Mouse (Mus musculus) megakaryocyte, embryonic 14.5 days (primary cell): ENCODE measurements around the gene Ppp1r16b. TPM values are rescaled to one million over a fixed set of nuclear protein-coding genes. Genes with fewer than 3 reads are reported as not detected.

Source experiments
- H3K27me3 ChIP-seq: replicated peaks from 2 replicates; pipeline ENCODE3; 2012; ENCODE audit warnings: inconsistent platforms
- H3K36me3 ChIP-seq: replicated peaks from 2 replicates; pipeline ENCODE3; 2012; ENCODE audit warnings: low read length, inconsistent platforms, mixed read lengths
- H3K4me1 ChIP-seq: 2 replicates; pipeline ENCODE4 v1.6.1; 2012; ENCODE audit warnings: inconsistent platforms
- H3K4me3 ChIP-seq: replicated peaks from 2 replicates; pipeline ENCODE3; 2012; ENCODE audit warnings: moderate library complexity, mild to moderate bottlenecking, inconsistent platforms
- H3K9me3 ChIP-seq: 2 replicates; pipeline ENCODE4 v1.6.1; 2012; ENCODE audit warnings: inconsistent platforms
- FLI1 ChIP-seq: IDR thresholded peaks from 2 replicates; pipeline ENCODE4 v1.6.1; 2012; ENCODE audit warnings: low read length, inconsistent platforms, mixed read lengths
- GATA1 ChIP-seq: IDR thresholded peaks from 3 replicates; pipeline ENCODE4 v1.6.1; 2012; ENCODE audit warnings: mixed read lengths, low read length, inconsistent platforms, borderline replicate concordance
- polyA plus RNA-seq: library from polyadenylated mRNA; stranded (reverse); fragments of >175 nt; gene quantifications from 2 replicates; pipeline ENCODE4 v1.2.3, GENCODE M21; 2012; ENCODE audit warnings: low replicate concordance; ENCODE audit not compliant: insufficient read depth

Ppp1r16b gene
- polyA plus RNA-seq, 1 experiment = 3.6 TPM

GRCm38 (mm10) chr2:158799328-158799727 lies 134.1 kb downstream of the Ppp1r16b start:
- no peak overlapping the region for H3K4me3 ChIP-seq
- TF ChIP-seq GATA1 = no peak
- no peak for TF ChIP-seq FLI1
- H3K9me3 ChIP-seq = 0 out of 2 replicates have a peak, but pooled peaks cover 4% of the 10 kb centered on the region
- peaks cover 25% of the 10 kb centered on the region for H3K4me1 ChIP-seq
- H3K27me3 ChIP-seq = no peaks in the 10 kb centered on the region
- peaks cover 52% of the 10 kb centered on the region for H3K36me3 ChIP-seq

- no peak for TF ChIP-seq GATA1
- no peak for TF ChIP-seq FLI1
- Histone ChIP-seq H3K4me1 (peaks cover 18% of the 10 kb centered on the region), H3K36me3 (peaks cover 64% of the 10 kb centered on the region), H3K27me3 (no peaks in the 10 kb centered on the region), H3K9me3 (0 out of 2 replicates have a peak, but pooled peaks cover 4% of the 10 kb centered on the region), H3K4me3 (no peak overlapping the region)
Measured at GRCm38 (mm10) chr2:158800788-158801187, 135.6 kb downstream of the Ppp1r16b start.

DNA sequence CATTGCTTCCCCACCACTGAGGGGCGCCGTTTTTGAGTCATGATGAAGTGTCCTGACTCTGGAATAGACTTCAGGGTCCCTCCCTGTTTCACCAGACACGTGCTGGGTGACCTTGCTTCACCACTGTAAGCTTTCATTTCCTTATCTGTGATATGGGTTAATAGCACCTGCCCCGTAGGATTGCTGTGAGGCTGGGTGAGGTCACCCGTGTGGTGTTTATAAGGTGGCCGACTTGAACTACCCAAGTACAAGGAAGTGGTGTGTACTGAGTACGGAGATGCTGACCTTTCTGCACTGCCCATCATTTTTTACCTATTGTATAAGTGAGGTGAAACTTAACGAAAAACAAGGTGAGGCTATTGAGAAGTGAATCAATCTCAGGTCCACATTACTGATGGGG lies 138.4 kb downstream of the Ppp1r16b start:
- Histone ChIP-seq H3K36me3 (peaks cover 84% of the 10 kb centered on the region), H3K4me1 (peaks cover 7% of the 10 kb centered on the region), H3K27me3 (no peaks in the 10 kb centered on the region), H3K9me3 (0 out of 2 replicates have a peak, but pooled peaks cover 4% of the 10 kb centered on the region), H3K4me3 (no peak overlapping the region)
- TF ChIP-seq FLI1 (no peak), GATA1 (no peak)

- H3K27me3 ChIP-seq = no peaks in the 10 kb centered on the region
- peaks cover 12% of the 10 kb centered on the region for H3K4me1 ChIP-seq
- H3K36me3 ChIP-seq = peaks cover 83% of the 10 kb centered on the region
- H3K9me3 ChIP-seq = no peaks in the 10 kb centered on the region
- H3K4me3 ChIP-seq = no peak overlapping the region
- no peak for TF ChIP-seq GATA1
- no peak for TF ChIP-seq FLI1
Measured at GRCm38 (mm10) chr2:158815686-158816085, 150.5 kb downstream of the Ppp1r16b start.

Other genes starting within 250 kb of the Ppp1r16b start
- 0.37 TPM in 1 of 2 replicates, not detected in the other for gene Adig, start 162.8 kb upstream of the Ppp1r16b start, polyA plus RNA-seq
- gene Arhgap40, start 152.6 kb upstream of the Ppp1r16b start, polyA plus RNA-seq = not detected in 2 replicates
- gene Slc32a1, start 54.6 kb upstream of the Ppp1r16b start, polyA plus RNA-seq = 1.6 and 1.9 TPM in 2 replicates
- gene Actr5, start 40.5 kb upstream of the Ppp1r16b start, polyA plus RNA-seq = 2.1 and 5.7 TPM in 2 replicates
- 2.7 and 2.8 TPM in 2 replicates for gene Fam83d, start 102.7 kb downstream of the Ppp1r16b start, polyA plus RNA-seq
- 3.9 and 5.3 TPM in 2 replicates for gene Dhx35, start 129.4 kb downstream of the Ppp1r16b start, polyA plus RNA-seq